Mouse (Mus musculus): Measurements from ENCODE around the gene Blnk. TPM values are rescaled to one million over a fixed set of nuclear protein-coding genes. Genes with fewer than 3 reads are reported as not detected.

Gene Blnk
- total RNA-seq, 2 experiments from 2014 or later, result 5.5 to 6.6 TPM

Small RNA genes within 50 kb of the gene (microRNA-seq; reads per million reads assigned to microRNA genes)
- 0 to 0.80 reads per million in 2 experiments for gene Mir8092

Other genes starting within 250 kb of the Blnk start
- 1 to 10 TPM in 1 of 2 experiments, under 1 TPM in 1; 0.66 to 1.1 TPM for gene Cc2d2b, start 245.8 kb downstream of the Blnk start, total RNA-seq (2021)
- 1 to 10 TPM; 8.4 TPM for gene Ccnj, start 163.3 kb downstream of the Blnk start, total RNA-seq (2021)
- 1 to 10 TPM; 8.0 to 8.1 TPM for gene Zfp518a, start 99.8 kb downstream of the Blnk start, total RNA-seq (2021)
- not detected for gene Dntt, start 34.7 kb upstream of the Blnk start, total RNA-seq (2021)
- gene Opalin, start 82.6 kb upstream of the Blnk start, total RNA-seq (2021), result 10 to 100 TPM; 20.0 to 22.9 TPM
- gene Tll2, start 212.3 kb upstream of the Blnk start, total RNA-seq (2021), result 1 to 10 TPM in 1 of 2 experiments, under 1 TPM in 1; 0.89 to 1.1 TPM

Data from layer of hippocampus, postnatal 25 days (tissue).